Mouse (Mus musculus) layer of hippocampus, adult 2 months (tissue): Measurements from ENCODE around the gene 3100002H09Rik. TPM values are rescaled to one million over a fixed set of nuclear protein-coding genes. Genes with fewer than 3 reads are reported as not detected.

Source experiments
- DNase-seq, 2 experiments: peaks; one replicate each; pipeline ENCODE4 v3.0.0; 2022; ENCODE audit warnings: low spot score in 2 of 2
- H3K27ac ChIP-seq: fragments of 200-600 bp; 2 replicates; pipeline ENCODE4 v1.8.1; 2022
- H3K4me3 ChIP-seq: fragments of 200-600 bp; 2 replicates; pipeline ENCODE4 v1.8.1; 2022; ENCODE audit warnings: mild to moderate bottlenecking
- CTCF ChIP-seq: fragments of 200-600 bp; conservative IDR thresholded peaks from 2 replicates; pipeline ENCODE4 v1.8.1; 2022; ENCODE audit warnings: antibody characterized with exemption, mild to moderate bottlenecking, moderate library complexity
- total RNA-seq, 2 experiments: library from RNA; stranded (reverse); gene quantifications; 2 replicates each; pipeline ENCODE4 v1.2.3; 2021

The 3100002H09Rik gene
- total RNA-seq, 2 experiments from 2014 or later = 0.98 to 2.3 TPM

- no peak for TF ChIP-seq CTCF
- Histone ChIP-seq H3K27ac (no peak overlapping the region), H3K4me3 (no peak overlapping the region)
- no peak for DNase-seq
Observed at GRCm38 (mm10) chr4:124633281-124633680, 22.7 kb upstream of the 3100002H09Rik start.

DNA sequence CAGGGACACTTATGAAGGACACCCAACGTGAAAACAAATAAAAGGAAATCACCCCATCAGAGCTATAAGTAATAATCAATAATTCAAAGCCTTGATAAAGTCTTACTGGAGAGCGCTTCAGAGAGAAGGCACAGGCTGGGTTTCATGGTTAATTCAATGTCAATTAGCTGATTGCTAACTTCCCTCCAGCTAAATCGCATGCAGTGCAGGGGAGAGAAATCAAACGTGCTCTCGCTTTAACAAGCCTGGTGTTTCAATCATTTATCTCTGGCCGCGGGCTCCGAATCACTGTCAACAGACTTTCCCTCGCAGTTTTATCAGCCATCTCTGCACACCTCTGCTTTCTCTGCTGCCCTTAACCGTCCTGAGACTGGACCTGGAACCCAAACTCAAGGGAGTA lies 22.3 kb upstream of the 3100002H09Rik start:
- Histone ChIP-seq H3K27ac (no peak overlapping the region), H3K4me3 (no peak overlapping the region)
- DNase-seq = no peak
- TF ChIP-seq CTCF = no peak

GRCm38 (mm10) chr4:124631456-124631855 lies 20.9 kb upstream of the 3100002H09Rik start:
- no peak for DNase-seq
- TF ChIP-seq CTCF = no peak
- H3K27ac ChIP-seq = no peak overlapping the region
- H3K4me3 ChIP-seq = no peak overlapping the region

DNA sequence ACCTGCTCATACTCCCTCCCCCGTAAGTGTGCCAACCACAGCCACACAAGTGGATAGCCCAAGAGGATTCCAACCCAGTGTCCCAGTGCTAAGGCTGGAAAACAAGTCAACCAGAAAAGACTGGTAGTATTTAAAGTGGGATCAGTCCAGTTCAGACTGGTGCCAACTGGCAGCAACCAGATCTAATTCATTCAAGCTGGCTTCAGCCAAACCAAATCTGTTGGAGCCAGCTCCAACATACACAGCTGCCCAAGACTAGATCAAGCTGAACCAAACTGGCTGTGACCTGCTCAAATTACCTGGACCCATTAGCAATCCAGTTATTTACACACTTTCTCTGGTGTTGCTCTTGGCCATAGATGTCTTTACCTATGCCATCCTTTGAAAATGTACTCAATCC lies 16.2 kb upstream of the 3100002H09Rik start:
- TF ChIP-seq CTCF = no peak
- Histone ChIP-seq H3K27ac (no peak overlapping the region), H3K4me3 (no peak overlapping the region)
- DNase-seq = no peak

GRCm38 (mm10) chr4:124624111-124624581 lies 13.5 kb upstream of the 3100002H09Rik start:
- peak in 1 of 2 experiments; percentile 46 for DNase-seq
- Histone ChIP-seq H3K27ac (peak overlapping the region; percentile 65; the same call in 1 of the 2 replicates), H3K4me3 (no peak overlapping the region)
- TF ChIP-seq CTCF = no peak

DNA sequence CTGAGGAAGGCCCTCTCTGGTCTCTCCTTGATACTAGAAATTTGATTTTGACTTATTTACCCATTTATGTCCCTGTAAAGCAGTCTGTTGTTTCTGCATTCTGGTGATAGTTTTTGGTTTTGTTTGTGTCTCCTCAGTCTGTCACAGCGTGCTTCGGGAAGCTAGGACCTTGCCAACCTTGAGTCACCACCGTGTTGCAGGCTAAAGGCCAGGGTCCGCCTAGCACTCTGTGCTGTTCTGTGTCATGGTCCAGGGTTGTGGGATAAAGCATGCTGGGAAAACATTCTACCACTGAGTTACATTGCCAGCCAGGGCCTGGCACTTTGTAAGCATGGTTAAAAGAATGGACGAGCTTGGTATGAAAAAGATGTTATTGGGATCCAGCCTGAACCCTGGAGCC lies 12.0 kb upstream of the 3100002H09Rik start:
- Histone ChIP-seq H3K4me3 (no peak overlapping the region), H3K27ac (no peak overlapping the region)
- DNase-seq = no peak
- no peak for TF ChIP-seq CTCF

GRCm38 (mm10) chr4:124621406-124621805 lies 10.8 kb upstream of the 3100002H09Rik start:
- peak overlapping the region; percentile 52 for H3K27ac ChIP-seq
- no peak for TF ChIP-seq CTCF
- no peak for DNase-seq

DNA sequence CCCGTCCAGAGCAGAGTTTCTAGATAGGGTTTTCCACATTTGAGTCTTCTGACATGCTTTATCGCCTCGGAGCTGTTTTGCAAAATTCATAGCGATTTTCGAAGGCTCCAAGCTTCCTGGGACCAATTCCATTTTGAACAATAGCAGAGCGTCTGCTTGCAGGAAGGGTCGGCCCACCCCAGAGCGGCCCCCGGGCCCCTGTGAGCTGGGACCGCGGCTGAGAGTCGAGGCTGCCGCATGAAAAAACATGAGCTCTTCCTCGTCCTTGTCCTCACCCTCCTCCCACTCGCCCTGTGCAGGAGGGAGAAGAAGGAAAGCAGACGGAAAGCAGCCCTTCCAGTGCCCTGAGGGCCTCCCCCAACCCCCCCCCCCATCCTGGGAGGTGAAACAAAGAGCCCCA lies 8.0 kb upstream of the 3100002H09Rik start:
- no peak overlapping the region for H3K4me3 ChIP-seq
- no peak for DNase-seq
- peak overlapping the region; percentile 32; the same call in 1 of the 2 replicates for H3K27ac ChIP-seq
- TF ChIP-seq CTCF = no peak

More at GRCm38 (mm10) chr4:124621406-124621805, 10.8 kb upstream of the 3100002H09Rik start:
- no peak overlapping the region for H3K4me3 ChIP-seq

GRCm38 (mm10) chr4:124616636-124617035 lies 6.0 kb upstream of the 3100002H09Rik start:
- Histone ChIP-seq H3K27ac (no peak overlapping the region), H3K4me3 (no peak overlapping the region)
- no peak for DNase-seq
- no peak for TF ChIP-seq CTCF

DNA sequence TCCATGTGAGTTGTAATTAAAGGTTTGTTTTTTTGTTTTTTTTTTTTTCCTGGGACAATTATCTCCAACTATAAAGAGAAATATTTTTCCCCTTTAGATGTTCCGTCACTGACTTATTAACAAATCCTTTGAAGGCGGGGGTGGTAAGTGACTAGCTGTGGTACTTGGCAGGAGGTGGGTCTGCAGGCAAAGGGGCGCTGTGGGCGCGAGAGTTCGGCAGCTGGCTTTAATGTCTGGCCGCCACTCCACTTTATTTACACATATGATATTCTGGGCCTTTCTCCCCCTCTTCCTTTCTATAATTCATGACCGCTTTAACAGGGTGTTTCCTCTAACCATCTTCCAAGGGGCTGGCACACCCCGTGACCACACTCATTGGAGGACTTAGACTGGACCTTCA lies 5.4 kb upstream of the 3100002H09Rik start:
- Histone ChIP-seq H3K4me3 (no peak overlapping the region), H3K27ac (no peak overlapping the region)
- TF ChIP-seq CTCF = no peak
- DNase-seq = no peak

- TF ChIP-seq CTCF = no peak
- no peak overlapping the region for H3K27ac ChIP-seq
- DNase-seq = no peak
- H3K4me3 ChIP-seq = no peak overlapping the region
Observed at GRCm38 (mm10) chr4:124615406-124615960, 4.9 kb upstream of the 3100002H09Rik start.

GRCm38 (mm10) chr4:124614189-124614588 lies 3.6 kb upstream of the 3100002H09Rik start:
- H3K4me3 ChIP-seq = no peak overlapping the region
- no peak overlapping the region for H3K27ac ChIP-seq
- DNase-seq = no peak
- no peak for TF ChIP-seq CTCF

- no peak for TF ChIP-seq CTCF
- Histone ChIP-seq H3K27ac (no peak overlapping the region), H3K4me3 (no peak overlapping the region)
- no peak for DNase-seq
Observed at GRCm38 (mm10) chr4:124611768-124612167, 1.2 kb upstream of the 3100002H09Rik start.

GRCm38 (mm10) chr4:124610066-124610465 lies 537 bp downstream of the 3100002H09Rik start:
- TF ChIP-seq CTCF = no peak
- Histone ChIP-seq H3K27ac (no peak overlapping the region), H3K4me3 (no peak overlapping the region)
- DNase-seq = no peak
